Mouse (Mus musculus): ENCODE results near the gene Atp8b4.

- no peak for TF ChIP-seq CTCF (IDR thresholded peaks at IDR 0.05; ENCODE audit: insufficient read depth, low read length)
- no peak for TF ChIP-seq POLR2A (IDR thresholded peaks at IDR 0.05; ENCODE audit: borderline replicate concordance, extremely low read depth, low read depth, low read length)
Observed at GRCm38 (mm10) chr2:126323206-126323605, 177.3 kb downstream of the Atp8b4 start.
